Mouse (Mus musculus) thymus, postnatal 10 days (tissue): ENCODE data around the gene Fbxo7.
"Not testable (repeated sequence)": the region's sequence is repeated elsewhere in the genome, so short reads cannot be mapped to it uniquely, and the experiment has no call there.

ENCODE experiments used
- DNase-seq, 2 experiments: peaks; one replicate each; pipeline ENCODE4 v3.0.0; 2021; ENCODE audit warnings: low spot score in 2 of 2

Gene Fbxo7

GRCm38 (mm10) chr10:86021749-86022473, at the start of gene Fbxo7:
Gene Fbxo7, plus strand, starts transcription at chr10:86021972.
- DNase-seq, result peak; percentile 77 to 89

GRCm38 (mm10) chr10:85972915-85973314, 48.9 kb upstream of the Fbxo7 start:
- no peak for DNase-seq

GRCm38 (mm10) chr10:85989412-85990115, 32.2 kb upstream of the Fbxo7 start:
- no peak for DNase-seq

- no peak for DNase-seq
Observed at GRCm38 (mm10) chr10:85992412-85992811, 29.4 kb upstream of the Fbxo7 start.

- no peak for DNase-seq
Observed at GRCm38 (mm10) chr10:85993836-85994235, 27.9 kb upstream of the Fbxo7 start.

- no peak for DNase-seq
Observed at GRCm38 (mm10) chr10:85994543-85995104, 27.1 kb upstream of the Fbxo7 start.

- DNase-seq, result no peak
Observed at GRCm38 (mm10) chr10:86000447-86000846, 21.3 kb upstream of the Fbxo7 start.

- DNase-seq, result no peak
Observed at GRCm38 (mm10) chr10:86006455-86006854, 15.3 kb upstream of the Fbxo7 start.

- DNase-seq, result no peak
Observed at GRCm38 (mm10) chr10:86009688-86010087, 12.1 kb upstream of the Fbxo7 start.

- no peak for DNase-seq
Observed at GRCm38 (mm10) chr10:86010636-86011035, 11.1 kb upstream of the Fbxo7 start.

- no peak for DNase-seq
Observed at GRCm38 (mm10) chr10:86011172-86011571, 10.6 kb upstream of the Fbxo7 start.

GRCm38 (mm10) chr10:86011781-86012180, 10.0 kb upstream of the Fbxo7 start, which contains the start of gene Bpifc:
Gene Bpifc, minus strand, starts transcription at chr10:86011895.
- no peak for DNase-seq

- no peak for DNase-seq
Observed at GRCm38 (mm10) chr10:86017781-86018180, 4.0 kb upstream of the Fbxo7 start.

GRCm38 (mm10) chr10:86018813-86019212, 3.0 kb upstream of the Fbxo7 start:
- no peak for DNase-seq

- no peak for DNase-seq
Observed at GRCm38 (mm10) chr10:86021408-86021748, 394 bp upstream of the Fbxo7 start.

GRCm38 (mm10) chr10:86022474-86022816, 673 bp downstream of the Fbxo7 start:
- no peak for DNase-seq

- no peak for DNase-seq
Observed at GRCm38 (mm10) chr10:86023149-86023548, 1.4 kb downstream of the Fbxo7 start.

GRCm38 (mm10) chr10:86025906-86026305, 4.1 kb downstream of the Fbxo7 start:
- no peak for DNase-seq

GRCm38 (mm10) chr10:86026354-86026753, 4.6 kb downstream of the Fbxo7 start:
- DNase-seq, result no peak

GRCm38 (mm10) chr10:86026807-86027206, 5.0 kb downstream of the Fbxo7 start:
- DNase-seq, result not testable (repeated sequence)

GRCm38 (mm10) chr10:86030743-86031142, 9.0 kb downstream of the Fbxo7 start:
- DNase-seq, result no peak

GRCm38 (mm10) chr10:86032517-86032916, 10.7 kb downstream of the Fbxo7 start:
- DNase-seq, result no peak
